Mouse (Mus musculus): ENCODE measurements around the gene Adamts20. TPM values are rescaled to one million over a fixed set of nuclear protein-coding genes. Genes with fewer than 3 reads are reported as not detected.

Gene Adamts20
- polyA plus RNA-seq, 1 experiment = 4.6 TPM

GRCm38 (mm10) chr15:94443025-94443424, 22.2 kb downstream of the Adamts20 start:
- DNase-seq (ENCODE audit: low read depth) = peak; percentile 53
- no peak for TF ChIP-seq CTCF (IDR thresholded peaks at IDR 0.05; ENCODE audit: borderline replicate concordance, extremely low read depth, insufficient read depth, insufficient read length)
- no peak for TF ChIP-seq POLR2A (IDR thresholded peaks at IDR 0.05; ENCODE audit: borderline replicate concordance, extremely low read depth, insufficient read depth, insufficient read length, poor library complexity, severe bottlenecking)

- DNase-seq (ENCODE audit: low read depth) = peak; percentile 41
- TF ChIP-seq POLR2A (IDR thresholded peaks at IDR 0.05; ENCODE audit: borderline replicate concordance, extremely low read depth, insufficient read depth, insufficient read length, poor library complexity, severe bottlenecking) = no peak
- TF ChIP-seq CTCF (IDR thresholded peaks at IDR 0.05; ENCODE audit: borderline replicate concordance, extremely low read depth, insufficient read depth, insufficient read length) = no peak
Observed at GRCm38 (mm10) chr15:94435532-94435931, 29.7 kb downstream of the Adamts20 start.

- TF ChIP-seq POLR2A (IDR thresholded peaks at IDR 0.05; ENCODE audit: borderline replicate concordance, extremely low read depth, insufficient read depth, insufficient read length, poor library complexity, severe bottlenecking) = no peak
- no peak for TF ChIP-seq CTCF (IDR thresholded peaks at IDR 0.05; ENCODE audit: borderline replicate concordance, extremely low read depth, insufficient read depth, insufficient read length)
- DNase-seq (ENCODE audit: low read depth) = peak; percentile 9
Observed at GRCm38 (mm10) chr15:94430681-94431405, 34.4 kb downstream of the Adamts20 start.

- TF ChIP-seq POLR2A (IDR thresholded peaks at IDR 0.05; ENCODE audit: borderline replicate concordance, extremely low read depth, insufficient read depth, insufficient read length, poor library complexity, severe bottlenecking) (no peak), CTCF (IDR thresholded peaks at IDR 0.05; ENCODE audit: borderline replicate concordance, extremely low read depth, insufficient read depth, insufficient read length) (no peak)
- DNase-seq (ENCODE audit: low read depth) = no peak
Observed at GRCm38 (mm10) chr15:94428726-94429125, 36.5 kb downstream of the Adamts20 start.

- no peak for DNase-seq (ENCODE audit: low read depth)
- no peak for TF ChIP-seq CTCF (IDR thresholded peaks at IDR 0.05; ENCODE audit: borderline replicate concordance, extremely low read depth, insufficient read depth, insufficient read length)
- TF ChIP-seq POLR2A (IDR thresholded peaks at IDR 0.05; ENCODE audit: borderline replicate concordance, extremely low read depth, insufficient read depth, insufficient read length, poor library complexity, severe bottlenecking) = no peak
Observed at GRCm38 (mm10) chr15:94427482-94428214, 37.6 kb downstream of the Adamts20 start.

- no peak for TF ChIP-seq CTCF (IDR thresholded peaks at IDR 0.05; ENCODE audit: borderline replicate concordance, extremely low read depth, insufficient read depth, insufficient read length)
- peak; percentile 22 for DNase-seq (ENCODE audit: low read depth)
Observed at GRCm38 (mm10) chr15:94420526-94420925, 44.7 kb downstream of the Adamts20 start.

GRCm38 (mm10) chr15:94419167-94419566, 46.1 kb downstream of the Adamts20 start:
- DNase-seq (ENCODE audit: low read depth) = no peak
- no peak for TF ChIP-seq POLR2A (IDR thresholded peaks at IDR 0.05; ENCODE audit: borderline replicate concordance, extremely low read depth, insufficient read depth, insufficient read length, poor library complexity, severe bottlenecking)
- TF ChIP-seq CTCF (IDR thresholded peaks at IDR 0.05; ENCODE audit: borderline replicate concordance, extremely low read depth, insufficient read depth, insufficient read length) = no peak

GRCm38 (mm10) chr15:94418427-94418826, 46.8 kb downstream of the Adamts20 start:
- DNase-seq (ENCODE audit: low read depth) = no peak
- TF ChIP-seq CTCF (IDR thresholded peaks at IDR 0.05; ENCODE audit: borderline replicate concordance, extremely low read depth, insufficient read depth, insufficient read length) (no peak), POLR2A (IDR thresholded peaks at IDR 0.05; ENCODE audit: borderline replicate concordance, extremely low read depth, insufficient read depth, insufficient read length, poor library complexity, severe bottlenecking) (no peak)

GRCm38 (mm10) chr15:94417216-94418155, 47.7 kb downstream of the Adamts20 start:
- DNase-seq (ENCODE audit: low read depth) = peak; percentile 33
- TF ChIP-seq POLR2A (IDR thresholded peaks at IDR 0.05; ENCODE audit: borderline replicate concordance, extremely low read depth, insufficient read depth, insufficient read length, poor library complexity, severe bottlenecking) = no peak
- TF ChIP-seq CTCF (IDR thresholded peaks at IDR 0.05; ENCODE audit: borderline replicate concordance, extremely low read depth, insufficient read depth, insufficient read length) = no peak

GRCm38 (mm10) chr15:94409832-94410231, 55.4 kb downstream of the Adamts20 start:
- TF ChIP-seq CTCF (IDR thresholded peaks at IDR 0.05; ENCODE audit: borderline replicate concordance, extremely low read depth, insufficient read depth, insufficient read length) = no peak
- TF ChIP-seq POLR2A (IDR thresholded peaks at IDR 0.05; ENCODE audit: borderline replicate concordance, extremely low read depth, insufficient read depth, insufficient read length, poor library complexity, severe bottlenecking) = no peak
- DNase-seq (ENCODE audit: low read depth) = peak; percentile 92

GRCm38 (mm10) chr15:94406364-94406763, 58.9 kb downstream of the Adamts20 start:
- peak; percentile 57 for DNase-seq (ENCODE audit: low read depth)
- TF ChIP-seq CTCF (IDR thresholded peaks at IDR 0.05; ENCODE audit: borderline replicate concordance, extremely low read depth, insufficient read depth, insufficient read length) (no peak), POLR2A (IDR thresholded peaks at IDR 0.05; ENCODE audit: borderline replicate concordance, extremely low read depth, insufficient read depth, insufficient read length, poor library complexity, severe bottlenecking) (no peak)
